Mouse (Mus musculus): Measurements from ENCODE around the gene Dnah8. TPM values are rescaled to one million over a fixed set of nuclear protein-coding genes. Genes with fewer than 3 reads are reported as not detected.

The Dnah8 gene
- polyA plus RNA-seq, 1 experiment from 2014 or later = 5.0 TPM

- Histone ChIP-seq H3K27me3 (no peaks in the 10 kb centered on the region), H3K4me3 (replicated peaks) (no peak overlapping the region), H3K9me3 (replicated peaks) (no peaks in the 10 kb centered on the region), H3K4me1 (no peaks in the 10 kb centered on the region), H3K36me3 (no peaks in the 10 kb centered on the region), H3K9ac (no peak overlapping the region), H3K27ac (replicated peaks) (no peak overlapping the region), H3K4me2 (replicated peaks) (no peak overlapping the region)
- ATAC-seq (ENCODE audit: insufficient number of reproducible peaks, low FRiP score, low TSS enrichment, low read depth) = no peak
- WGBS = 70% methylated on average over 4 of the region's 4 CpGs
These were observed 48.4 kb downstream of the Dnah8 start for GRCm38 (mm10) chr17:30672556-30672955.

- whole genome bisulfite sequencing = 91% methylated on average over 6 of the region's 6 CpGs
These were observed 48.9 kb downstream of the Dnah8 start for GRCm38 (mm10) chr17:30673023-30673422.

GRCm38 (mm10) chr17:30675021-30675740 lies 51.0 kb downstream of the Dnah8 start:
- H3K4me3 ChIP-seq (replicated peaks) = no peak overlapping the region

More at GRCm38 (mm10) chr17:30673023-30673422, 48.9 kb downstream of the Dnah8 start:
- no peak overlapping the region for H3K4me3 ChIP-seq (replicated peaks)
- H3K36me3 ChIP-seq = no peaks in the 10 kb centered on the region
- no peaks in the 10 kb centered on the region for H3K27me3 ChIP-seq
- H3K9me3 ChIP-seq (replicated peaks) = no peaks in the 10 kb centered on the region
- ATAC-seq (ENCODE audit: insufficient number of reproducible peaks, low FRiP score, low TSS enrichment, low read depth) = no peak
- no peaks in the 10 kb centered on the region for H3K4me1 ChIP-seq
- no peak overlapping the region for H3K27ac ChIP-seq (replicated peaks)
- no peak overlapping the region for H3K9ac ChIP-seq
- no peak overlapping the region for H3K4me2 ChIP-seq (replicated peaks)

GRCm38 (mm10) chr17:30678523-30678922 lies 54.4 kb downstream of the Dnah8 start:
- Histone ChIP-seq H3K9me3 (replicated peaks) (no peaks in the 10 kb centered on the region), H3K27me3 (no peaks in the 10 kb centered on the region), H3K27ac (replicated peaks) (no peak overlapping the region), H3K4me2 (replicated peaks) (no peak overlapping the region), H3K9ac (no peak overlapping the region), H3K4me3 (replicated peaks) (no peak overlapping the region), H3K36me3 (no peaks in the 10 kb centered on the region), H3K4me1 (no peaks in the 10 kb centered on the region)
- no peak for ATAC-seq (ENCODE audit: insufficient number of reproducible peaks, low FRiP score, low TSS enrichment, low read depth)
- WGBS = 90% methylated on average over 10 of the region's 10 CpGs

More at GRCm38 (mm10) chr17:30675021-30675740, 51.0 kb downstream of the Dnah8 start:
- ATAC-seq (ENCODE audit: insufficient number of reproducible peaks, low FRiP score, low TSS enrichment, low read depth) = no peak
- Histone ChIP-seq H3K4me2 (replicated peaks) (no peak overlapping the region), H3K36me3 (no peaks in the 10 kb centered on the region), H3K9me3 (replicated peaks) (no peaks in the 10 kb centered on the region), H3K4me1 (no peaks in the 10 kb centered on the region), H3K27ac (replicated peaks) (no peak overlapping the region), H3K27me3 (no peaks in the 10 kb centered on the region), H3K9ac (no peak overlapping the region)
- WGBS = 77% methylated on average over 9 of the region's 9 CpGs

- WGBS = 92% methylated on average over 4 of the region's 4 CpGs
- Histone ChIP-seq H3K4me1 (no peaks in the 10 kb centered on the region), H3K9me3 (replicated peaks) (no peaks in the 10 kb centered on the region), H3K36me3 (no peaks in the 10 kb centered on the region), H3K27ac (replicated peaks) (no peak overlapping the region), H3K4me2 (replicated peaks) (no peak overlapping the region), H3K9ac (no peak overlapping the region), H3K4me3 (replicated peaks) (no peak overlapping the region), H3K27me3 (no peaks in the 10 kb centered on the region)
- no peak for ATAC-seq (ENCODE audit: insufficient number of reproducible peaks, low FRiP score, low TSS enrichment, low read depth)
These were observed 55.5 kb downstream of the Dnah8 start for GRCm38 (mm10) chr17:30679612-30680011.

- no peaks in the 10 kb centered on the region for H3K9me3 ChIP-seq (replicated peaks)
- ATAC-seq (ENCODE audit: insufficient number of reproducible peaks, low FRiP score, low TSS enrichment, low read depth) = no peak
- 21% methylated on average over 5 of the region's 5 CpGs for WGBS
- H3K4me2 ChIP-seq (replicated peaks) = no peak overlapping the region
- H3K4me3 ChIP-seq (replicated peaks) = no peak overlapping the region
- H3K9ac ChIP-seq = no peak overlapping the region
- H3K27ac ChIP-seq (replicated peaks) = no peak overlapping the region
- no peaks in the 10 kb centered on the region for H3K27me3 ChIP-seq
- H3K4me1 ChIP-seq = no peaks in the 10 kb centered on the region
- H3K36me3 ChIP-seq = no peaks in the 10 kb centered on the region
These were observed 57.5 kb downstream of the Dnah8 start for GRCm38 (mm10) chr17:30681604-30682003.

GRCm38 (mm10) chr17:30690181-30690580 lies 66.0 kb downstream of the Dnah8 start:
- Histone ChIP-seq H3K36me3 (no peaks in the 10 kb centered on the region), H3K9ac (no peak overlapping the region), H3K27me3 (no peaks in the 10 kb centered on the region), H3K4me1 (no peaks in the 10 kb centered on the region), H3K27ac (replicated peaks) (no peak overlapping the region), H3K9me3 (replicated peaks) (no peaks in the 10 kb centered on the region), H3K4me2 (replicated peaks) (no peak overlapping the region), H3K4me3 (replicated peaks) (no peak overlapping the region)
- 81% methylated on average over 8 of the region's 8 CpGs for WGBS
- no peak for ATAC-seq (ENCODE audit: insufficient number of reproducible peaks, low FRiP score, low TSS enrichment, low read depth)

- Histone ChIP-seq H3K4me1 (no peaks in the 10 kb centered on the region), H3K4me2 (replicated peaks) (no peak overlapping the region), H3K27ac (replicated peaks) (no peak overlapping the region), H3K9ac (no peak overlapping the region), H3K36me3 (no peaks in the 10 kb centered on the region), H3K9me3 (replicated peaks) (no peaks in the 10 kb centered on the region), H3K27me3 (no peaks in the 10 kb centered on the region), H3K4me3 (replicated peaks) (no peak overlapping the region)
- 34% methylated on average over 2 of the region's 2 CpGs for WGBS
- no peak for ATAC-seq (ENCODE audit: insufficient number of reproducible peaks, low FRiP score, low TSS enrichment, low read depth)
These were observed 67.3 kb downstream of the Dnah8 start for GRCm38 (mm10) chr17:30691481-30691880.

- no peak overlapping the region for H3K9ac ChIP-seq
- no peak for ATAC-seq (ENCODE audit: insufficient number of reproducible peaks, low FRiP score, low TSS enrichment, low read depth)
- no peak overlapping the region for H3K4me2 ChIP-seq (replicated peaks)
- no peaks in the 10 kb centered on the region for H3K9me3 ChIP-seq (replicated peaks)
- H3K27me3 ChIP-seq = no peaks in the 10 kb centered on the region
- no peaks in the 10 kb centered on the region for H3K4me1 ChIP-seq
- no peaks in the 10 kb centered on the region for H3K36me3 ChIP-seq
- H3K4me3 ChIP-seq (replicated peaks) = no peak overlapping the region
- H3K27ac ChIP-seq (replicated peaks) = no peak overlapping the region
- WGBS = 83% methylated on average over 9 of the region's 9 CpGs
These were observed 70.1 kb downstream of the Dnah8 start for GRCm38 (mm10) chr17:30694281-30694680.

- Histone ChIP-seq H3K9me3 (replicated peaks) (no peaks in the 10 kb centered on the region), H3K4me1 (no peaks in the 10 kb centered on the region), H3K4me2 (replicated peaks) (no peak overlapping the region), H3K27me3 (no peaks in the 10 kb centered on the region), H3K27ac (replicated peaks) (no peak overlapping the region), H3K36me3 (no peaks in the 10 kb centered on the region), H3K9ac (no peak overlapping the region), H3K4me3 (replicated peaks) (no peak overlapping the region)
- no peak for ATAC-seq (ENCODE audit: insufficient number of reproducible peaks, low FRiP score, low TSS enrichment, low read depth)
- WGBS = 72% methylated on average over 3 of the region's 3 CpGs
These were observed 90.6 kb downstream of the Dnah8 start for GRCm38 (mm10) chr17:30714732-30715131.

GRCm38 (mm10) chr17:30718197-30718596 lies 94.0 kb downstream of the Dnah8 start:
- Histone ChIP-seq H3K9me3 (replicated peaks) (no peaks in the 10 kb centered on the region), H3K4me3 (replicated peaks) (no peak overlapping the region), H3K4me1 (no peaks in the 10 kb centered on the region), H3K4me2 (replicated peaks) (no peak overlapping the region), H3K27ac (replicated peaks) (no peak overlapping the region), H3K27me3 (no peaks in the 10 kb centered on the region), H3K36me3 (no peaks in the 10 kb centered on the region), H3K9ac (no peak overlapping the region)
- 93% methylated on average over 7 of the region's 7 CpGs for WGBS
- no peak for ATAC-seq (ENCODE audit: insufficient number of reproducible peaks, low FRiP score, low TSS enrichment, low read depth)

GRCm38 (mm10) chr17:30719031-30719430 lies 94.9 kb downstream of the Dnah8 start:
- H3K27me3 ChIP-seq = no peaks in the 10 kb centered on the region
- no peak overlapping the region for H3K9ac ChIP-seq
- H3K4me2 ChIP-seq (replicated peaks) = no peak overlapping the region
- no peak overlapping the region for H3K27ac ChIP-seq (replicated peaks)
- H3K4me3 ChIP-seq (replicated peaks) = no peak overlapping the region
- no peaks in the 10 kb centered on the region for H3K4me1 ChIP-seq
- ATAC-seq (ENCODE audit: insufficient number of reproducible peaks, low FRiP score, low TSS enrichment, low read depth) = no peak
- 88% methylated on average over 5 of the region's 5 CpGs for WGBS
- no peaks in the 10 kb centered on the region for H3K36me3 ChIP-seq
- H3K9me3 ChIP-seq (replicated peaks) = no peaks in the 10 kb centered on the region
